Mouse (Mus musculus) T-helper 1 cell (primary cell): ENCODE measurements around the gene Rad51d.

Source experiments
- in situ Hi-C: fragments of 300-600 bp; cut with MboI, MseI; formaldehyde crosslinking; loops from one replicate; pipeline ENCODE4 v1.15.1; 2025; ENCODE audit warnings: high pct_unique_total_duplicates

Gene Rad51d

DNA sequence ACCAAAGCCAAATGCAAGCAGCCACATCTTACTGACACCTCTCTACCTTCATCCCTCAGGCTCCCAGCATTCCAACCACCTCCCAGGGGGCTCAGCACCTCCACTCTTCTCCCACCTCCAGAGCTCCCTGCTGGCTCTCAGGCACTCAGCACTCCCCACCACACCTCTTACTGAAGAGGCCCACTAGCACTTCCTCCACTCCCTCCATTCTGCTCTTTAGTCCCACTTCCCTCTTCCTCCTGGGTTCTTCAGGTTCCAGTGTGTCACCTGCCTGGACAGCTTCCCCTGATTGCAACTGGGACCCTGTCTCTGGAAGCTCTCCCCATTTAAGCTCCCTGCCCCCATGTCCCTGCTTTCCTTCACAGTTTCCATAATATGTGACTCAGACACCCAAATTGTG, 63.6 kb downstream of the Rad51d start:
- in situ Hi-C loops, result no loop called here
